Mouse (Mus musculus): ENCODE results near the gene Rhpn2. TPM values are rescaled to one million over a fixed set of nuclear protein-coding genes. Genes with fewer than 3 reads are reported as not detected.
A peak's percentile ranks its signal among the peaks of the same experiment; 100 is the strongest.
"Not testable (repeated sequence)": the region's sequence is repeated elsewhere in the genome, so short reads cannot be mapped to it uniquely, and the experiment has no call there.

The Rhpn2 gene
- 1 to 10 TPM; 4.4 to 6.0 TPM for total RNA-seq (2021)

- peak; percentile 98 for DNase-seq (ENCODE audit: low spot score)
- intact Hi-C loops (cut with DNase I): loop anchor here (1.0 to 10.0 kb wide), 2 partner anchors 16 to 251 kb away; partner anchors contain the start of genes Ankrd27, Gpatch1 and Rgs9bp
Observed at GRCm38 (mm10) chr7:35333692-35334526, at the start of gene Rhpn2. Gene Rhpn2, plus strand, starts transcription at chr7:35334170.

GRCm38 (mm10) chr7:35293464-35293863 lies 40.5 kb upstream of the Rhpn2 start:
- no peak for DNase-seq (ENCODE audit: low spot score)
- intact Hi-C loops (cut with DNase I): no loop called here

GRCm38 (mm10) chr7:35295631-35296030 lies 38.3 kb upstream of the Rhpn2 start:
- intact Hi-C loops (cut with DNase I): loop anchor here (5.0 kb wide), 1 partner anchor 97 kb away; no protein-coding TSS in a partner anchor
- no peak for DNase-seq (ENCODE audit: low spot score)

GRCm38 (mm10) chr7:35297886-35298285 lies 36.1 kb upstream of the Rhpn2 start:
- intact Hi-C loops (cut with DNase I): loop anchor here (5.0 kb wide), 1 partner anchor 94 kb away; no protein-coding TSS in a partner anchor
- DNase-seq (ENCODE audit: low spot score): no peak

GRCm38 (mm10) chr7:35299656-35300055 lies 34.3 kb upstream of the Rhpn2 start:
- intact Hi-C loops (cut with DNase I): loop anchor here (5.0 kb wide), 1 partner anchor 93 kb away; no protein-coding TSS in a partner anchor
- no peak for DNase-seq (ENCODE audit: low spot score)

- intact Hi-C loops (cut with DNase I): no loop called here
- DNase-seq (ENCODE audit: low spot score): no peak
Observed at GRCm38 (mm10) chr7:35300792-35301191, 33.2 kb upstream of the Rhpn2 start.

GRCm38 (mm10) chr7:35311214-35311613 lies 22.8 kb upstream of the Rhpn2 start:
- intact Hi-C loops (cut with DNase I): no loop called here

GRCm38 (mm10) chr7:35314156-35314555 lies 19.8 kb upstream of the Rhpn2 start:
- DNase-seq (ENCODE audit: low spot score): no peak
- intact Hi-C loops (cut with DNase I): no loop called here

More at GRCm38 (mm10) chr7:35311214-35311613, 22.8 kb upstream of the Rhpn2 start:
- DNase-seq (ENCODE audit: low spot score): no peak

GRCm38 (mm10) chr7:35317729-35318609 lies 16.0 kb upstream of the Rhpn2 start, which contains the start of gene Gpatch1:
Gene Gpatch1, minus strand, starts transcription at chr7:35318440.
- DNase-seq (ENCODE audit: low spot score): peak; percentile 76
- intact Hi-C loops (cut with DNase I): loop anchor here (1.0 to 5.0 kb wide), 3 partner anchors 15 to 81 kb away; no protein-coding TSS in a partner anchor

GRCm38 (mm10) chr7:35319221-35319620 lies 14.7 kb upstream of the Rhpn2 start:
- not testable (repeated sequence) for DNase-seq (ENCODE audit: low spot score)
- intact Hi-C loops (cut with DNase I): loop anchor here (5.0 kb wide), 2 partner anchors 73 to 82 kb away; no protein-coding TSS in a partner anchor

- DNase-seq (ENCODE audit: low spot score): no peak
- intact Hi-C loops (cut with DNase I): loop anchor here (5.0 kb wide), 2 partner anchors 73 to 82 kb away; no protein-coding TSS in a partner anchor
Observed at GRCm38 (mm10) chr7:35319755-35320154, 14.2 kb upstream of the Rhpn2 start.

- intact Hi-C loops (cut with DNase I): no loop called here
- DNase-seq (ENCODE audit: low spot score): no peak
Observed at GRCm38 (mm10) chr7:35322161-35322560, 11.8 kb upstream of the Rhpn2 start.

GRCm38 (mm10) chr7:35322732-35323420 lies 11.1 kb upstream of the Rhpn2 start:
- intact Hi-C loops (cut with DNase I): no loop called here

GRCm38 (mm10) chr7:35331590-35331989 lies 2.4 kb upstream of the Rhpn2 start:
- intact Hi-C loops (cut with DNase I): loop anchor here (10.0 kb wide), 1 partner anchor 253 kb away; the partner anchor contains the start of genes Ankrd27 and Rgs9bp
- DNase-seq (ENCODE audit: low spot score): no peak

More at GRCm38 (mm10) chr7:35322732-35323420, 11.1 kb upstream of the Rhpn2 start:
- no peak for DNase-seq (ENCODE audit: low spot score)

- intact Hi-C loops (cut with DNase I): loop anchor here (1.0 to 10.0 kb wide), 2 partner anchors 15 to 252 kb away; partner anchors contain the start of genes Ankrd27, Gpatch1 and Rgs9bp
- DNase-seq (ENCODE audit: low spot score): no peak
Observed at GRCm38 (mm10) chr7:35333231-35333651, 729 bp upstream of the Rhpn2 start.

- DNase-seq (ENCODE audit: low spot score): no peak
- intact Hi-C loops (cut with DNase I): loop anchor here (10.0 kb wide), 1 partner anchor 250 kb away; the partner anchor contains the start of genes Ankrd27 and Rgs9bp
Observed at GRCm38 (mm10) chr7:35334527-35335452, 820 bp downstream of the Rhpn2 start.

GRCm38 (mm10) chr7:35340196-35340595 lies 6.2 kb downstream of the Rhpn2 start:
- DNase-seq (ENCODE audit: low spot score): no peak
- intact Hi-C loops (cut with DNase I): no loop called here

GRCm38 (mm10) chr7:35341282-35341681 lies 7.3 kb downstream of the Rhpn2 start:
- DNase-seq (ENCODE audit: low spot score): no peak

More at GRCm38 (mm10) chr7:35341282-35341681, 7.3 kb downstream of the Rhpn2 start:
- intact Hi-C loops (cut with DNase I): no loop called here

Data from heart, postnatal 25 days (tissue).